Mouse (Mus musculus): ENCODE measurements around the gene Gm13090.
A peak's percentile ranks its signal among the peaks of the same experiment; 100 is the strongest.

The Gm13090 gene

DNA sequence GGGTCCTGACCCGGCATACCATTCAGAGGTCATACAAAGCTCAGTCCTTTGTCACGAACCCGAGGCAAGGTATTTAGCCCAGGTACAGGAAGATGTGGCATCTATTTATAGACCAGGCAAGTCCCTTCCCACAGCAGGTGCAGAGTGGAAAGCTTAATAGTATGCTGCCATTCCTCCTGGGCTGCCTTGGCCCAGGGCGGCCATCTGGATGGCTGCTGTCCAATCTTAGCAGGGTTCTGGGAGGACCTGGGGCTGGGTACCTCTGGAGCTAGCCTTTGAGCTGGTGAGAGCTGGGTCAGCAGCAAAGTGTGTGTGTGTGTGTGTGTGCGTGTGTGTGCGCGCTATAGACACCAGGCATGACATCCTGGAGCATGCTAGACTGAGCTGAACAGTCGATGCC lies 46.1 kb downstream of the Gm13090 start:
- DNase-seq (ENCODE audit: extremely low spot score), result no peak

DNA sequence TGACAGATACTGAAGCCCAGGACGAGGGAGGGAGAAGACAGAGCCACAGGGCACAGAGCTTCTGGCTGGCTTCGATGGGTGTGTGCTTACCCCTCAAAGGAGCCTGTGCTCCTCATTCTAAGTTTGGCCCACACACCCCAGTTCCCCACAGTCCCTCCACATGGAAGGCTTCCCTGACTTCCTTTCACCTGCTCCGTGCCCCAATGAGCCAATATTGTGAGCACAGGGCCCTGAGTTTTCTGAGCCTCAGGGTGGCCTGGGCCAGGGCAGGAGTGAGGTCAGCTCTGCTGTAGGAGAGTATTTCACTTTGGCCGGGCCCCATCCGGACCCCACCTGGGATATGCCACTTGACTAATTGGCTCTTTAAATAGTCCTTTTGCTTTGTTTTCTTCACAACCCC lies 48.3 kb downstream of the Gm13090 start:
- no peak for DNase-seq (ENCODE audit: extremely low spot score)

DNA sequence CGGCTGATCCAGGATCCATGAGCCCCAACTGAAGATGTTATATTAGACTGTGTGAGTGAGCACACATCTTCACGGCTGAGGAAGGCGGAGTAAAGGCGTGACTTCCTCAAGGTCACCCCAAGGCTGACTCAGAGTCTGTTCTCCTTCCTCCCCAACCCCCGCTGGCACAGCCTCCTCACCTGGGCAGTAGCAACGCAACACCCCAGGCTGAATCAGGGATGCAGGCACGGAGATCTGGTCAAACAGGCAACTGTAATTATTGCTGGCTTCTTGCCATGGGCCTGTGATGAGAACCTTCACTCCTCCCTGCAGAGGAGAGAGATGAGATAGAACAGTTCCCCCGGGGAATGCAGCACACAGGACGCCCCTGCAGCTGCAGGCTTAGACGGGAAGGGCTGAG lies 48.8 kb downstream of the Gm13090 start:
- DNase-seq (ENCODE audit: extremely low spot score), result no peak

DNA sequence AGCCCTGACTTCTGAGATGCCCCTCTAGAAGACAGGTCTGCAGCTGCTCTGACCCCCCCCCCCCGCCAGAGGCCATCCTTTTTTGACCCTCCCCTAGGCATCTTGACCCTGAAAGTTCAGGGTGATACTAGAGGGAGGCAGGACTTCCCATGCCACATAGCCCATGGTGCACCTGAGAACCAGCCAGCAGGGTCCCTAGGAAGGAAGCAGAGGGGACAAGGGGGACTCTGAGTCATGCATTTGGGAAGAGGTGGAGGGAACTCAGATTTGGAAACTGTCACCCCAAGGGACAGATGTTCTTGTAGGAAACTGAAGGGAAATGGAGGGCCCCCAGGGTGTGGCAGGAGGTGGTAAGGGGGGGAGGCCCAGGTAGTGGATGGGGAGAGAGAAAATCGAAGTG lies 49.2 kb downstream of the Gm13090 start:
- DNase-seq (ENCODE audit: extremely low spot score), result no peak

DNA sequence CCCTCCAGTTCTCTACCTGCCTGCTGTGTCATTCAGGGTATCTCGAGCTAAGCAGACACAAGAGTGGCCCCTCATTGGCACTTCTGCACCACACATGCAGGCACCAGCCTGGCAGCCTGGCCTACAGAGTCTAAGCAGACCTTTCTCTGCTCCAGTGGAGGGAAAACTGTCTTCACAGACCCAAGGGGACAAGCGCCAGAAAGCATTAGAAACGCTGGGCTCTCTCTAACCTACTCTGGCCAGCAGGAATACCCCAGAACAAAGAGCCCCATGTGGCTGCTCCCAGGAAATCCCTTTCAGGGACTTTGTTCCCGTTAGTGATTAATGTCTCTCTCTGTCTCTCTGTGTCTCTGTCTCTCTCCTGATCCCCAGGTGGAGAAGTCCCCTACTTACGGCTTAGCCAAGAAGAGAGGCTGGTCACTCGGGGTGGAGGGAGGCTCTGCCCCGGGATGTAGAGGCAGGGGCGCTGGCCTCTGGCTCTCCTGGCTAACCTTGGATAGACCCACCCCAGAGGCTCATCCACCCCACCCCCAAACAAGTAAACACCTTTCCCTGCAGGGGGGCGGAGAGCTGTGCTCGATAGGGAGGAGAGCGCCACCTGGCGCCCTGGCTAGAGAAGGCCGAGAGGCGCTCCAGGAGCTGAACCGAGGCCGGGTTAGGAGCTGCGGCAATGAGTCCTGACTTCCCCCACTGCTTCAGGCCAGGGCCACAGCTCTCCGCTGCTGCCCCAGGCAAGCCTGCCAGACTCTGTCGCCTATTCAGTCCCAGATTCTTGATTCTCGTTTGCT lies 49.9 kb downstream of the Gm13090 start:
- peak; percentile 83 for DNase-seq (ENCODE audit: extremely low spot score)

DNA sequence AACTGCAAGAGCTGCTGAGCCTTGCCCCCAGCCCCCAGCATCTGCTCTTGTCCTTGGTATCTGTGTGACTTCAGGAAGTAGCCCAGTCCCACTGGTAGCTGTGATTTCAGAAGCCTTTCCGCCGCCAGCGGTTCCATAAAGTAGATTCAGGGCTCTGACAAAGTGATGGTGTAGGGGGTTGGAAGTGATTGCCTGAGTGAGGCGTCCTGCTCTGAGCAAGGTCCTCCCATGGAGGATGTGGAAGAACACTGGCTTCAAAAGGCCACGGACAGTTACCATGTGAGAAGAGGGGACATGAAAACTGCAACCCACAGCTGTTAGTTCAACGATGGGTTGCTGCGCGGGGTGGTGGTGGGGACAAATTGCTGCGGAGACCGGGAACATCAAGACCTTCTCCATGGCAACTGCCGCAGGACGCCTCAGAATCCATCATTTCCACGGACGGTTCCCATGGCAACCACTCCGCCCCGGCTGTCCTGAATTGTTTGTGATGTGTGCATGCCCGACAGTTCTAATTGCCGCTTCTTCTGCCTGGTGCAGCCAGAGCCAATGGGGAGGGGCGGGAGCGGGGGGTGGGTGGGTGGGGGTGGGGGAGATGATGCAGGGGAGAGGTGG lies 51.1 kb downstream of the Gm13090 start:
- DNase-seq (ENCODE audit: extremely low spot score), result peak; percentile 85

Measured in embryo, embryonic 9.5 days (tissue).